Mouse (Mus musculus) gastrocnemius, adult 2 months (tissue): ENCODE data around the gene LTO1. TPM values are rescaled to one million over a fixed set of nuclear protein-coding genes. Genes with fewer than 3 reads are reported as not detected.
A peak's percentile ranks its signal among the peaks of the same experiment; 100 is the strongest.
"Not testable (repeated sequence)": the region's sequence is repeated elsewhere in the genome, so short reads cannot be mapped to it uniquely, and the experiment has no call there.

Experiments
- DNase-seq: peaks from one replicate; pipeline ENCODE4 v3.0.0; 2022
- H3K27ac ChIP-seq: fragments of 200-600 bp; 2 replicates; pipeline ENCODE4 v1.8.1; 2022; ENCODE audit warnings: mild to moderate bottlenecking
- H3K4me3 ChIP-seq: fragments of 200-600 bp; 2 replicates; pipeline ENCODE4 v1.8.1; 2022; ENCODE audit warnings: mild to moderate bottlenecking, moderate library complexity
- CTCF ChIP-seq: fragments of 200-600 bp; IDR thresholded peaks from 2 replicates; pipeline ENCODE4 v1.8.1; 2022; ENCODE audit warnings: antibody characterized with exemption, mild to moderate bottlenecking, moderate library complexity
- intact Hi-C: fragments of 180-260 bp; cut with DNase I; formaldehyde crosslinking; loops from one replicate; pipeline ENCODE4 v1.15.1; 2025
- long read RNA-seq, 2 experiments: library from polyadenylated mRNA; stranded (forward); transcript quantifications; one replicate each; pipeline ENCODE4 v2.0.0; 2021
- total RNA-seq, 2 experiments: library from RNA; stranded (reverse); gene quantifications; 2 replicates each; pipeline ENCODE4 v1.2.3; 2021

Gene LTO1
- 1 to 10 TPM; 8.1 to 9.9 TPM for total RNA-seq
- long read RNA-seq, experiment 1, transcript LTO1-201 (5 exons, 2,015 nt), result major isoform, 11 of 15 reads
- long read RNA-seq, experiment 1, partial matches to known transcripts, result 1 of 15 reads
- long read RNA-seq, experiment 1, other reads (novel, unspliced or antisense), result 2 of 15 reads
- long read RNA-seq, experiment 2, full-length matches to known transcripts, result 10 of 12 reads
- long read RNA-seq, experiment 2, partial matches to known transcripts, result 1 of 12 reads
- long read RNA-seq, experiment 2, other reads (novel, unspliced or antisense), result 1 of 12 reads

DNA sequence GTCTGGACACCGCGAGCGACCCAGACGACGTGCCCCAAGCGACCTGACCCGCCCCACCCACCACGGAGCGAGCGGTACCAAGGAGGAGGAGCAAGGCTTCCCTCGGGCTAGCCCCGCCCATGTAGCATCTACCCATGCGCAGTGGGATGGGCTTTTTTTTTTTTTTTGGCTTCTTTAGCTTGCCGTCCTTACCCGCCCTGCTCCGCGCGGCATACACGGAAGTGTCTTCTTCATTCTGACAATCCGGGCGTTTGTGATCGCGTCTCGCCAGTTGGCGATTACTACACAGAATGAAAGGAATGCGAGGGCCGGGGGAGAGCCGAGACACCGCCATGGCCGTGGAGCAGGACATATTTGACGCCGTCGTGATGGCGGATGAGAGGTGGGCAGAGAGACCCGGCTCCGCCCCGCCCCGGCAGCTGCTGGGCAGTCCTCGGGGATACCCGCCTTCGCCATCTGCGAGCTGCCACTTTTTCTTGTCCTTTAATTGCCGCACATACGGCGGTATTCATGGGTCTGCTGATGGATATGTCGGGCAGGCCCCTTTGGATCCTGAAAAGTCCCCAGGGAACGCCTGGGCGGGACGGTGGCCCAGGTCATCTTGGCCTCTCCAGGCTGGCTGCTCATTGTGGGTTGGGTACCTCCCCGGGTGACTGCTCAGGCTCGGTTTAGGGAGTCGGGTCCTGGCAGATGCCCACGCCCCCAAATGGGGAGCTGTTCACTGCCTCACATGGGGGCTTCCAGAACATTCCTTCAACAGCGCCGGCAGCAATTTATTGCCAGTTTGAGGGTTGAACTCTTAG, at the start of gene LTO1:
TSS of gene LTO1 (plus strand) at position 153 of the 803 bp plus-strand sequence.
- DNase-seq, result peak; percentile 92
- intact Hi-C loops, result no loop called here
- no peak for TF ChIP-seq CTCF
- H3K27ac ChIP-seq, result peak within 1 kb of the TSS; percentile 93
- H3K4me3 ChIP-seq, result peak within 1 kb of the TSS; percentile 93

DNA sequence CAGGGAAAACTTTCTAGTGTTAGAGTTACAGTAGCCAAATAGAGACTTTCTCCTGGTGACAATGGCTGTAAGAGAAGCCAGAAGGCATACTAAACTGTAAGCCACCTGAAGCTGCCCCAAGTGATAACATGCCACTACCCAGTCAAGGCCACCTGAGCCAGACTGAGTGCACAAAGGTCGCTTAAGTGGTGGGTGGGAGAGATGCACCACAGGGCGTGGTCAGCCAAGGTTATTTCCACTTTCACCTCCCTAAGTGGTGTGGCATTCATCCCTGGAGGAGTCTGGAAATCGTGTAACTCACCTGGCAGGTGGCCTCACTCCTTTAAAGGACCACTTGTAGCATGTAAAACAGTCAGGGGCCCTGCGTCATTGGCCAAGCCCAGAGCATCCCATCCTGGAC, 47.7 kb upstream of the LTO1 start:
- no peak overlapping the region for H3K4me3 ChIP-seq
- intact Hi-C loops, result no loop called here
- H3K27ac ChIP-seq, result no peak overlapping the region
- DNase-seq, result no peak
- TF ChIP-seq CTCF, result no peak

DNA sequence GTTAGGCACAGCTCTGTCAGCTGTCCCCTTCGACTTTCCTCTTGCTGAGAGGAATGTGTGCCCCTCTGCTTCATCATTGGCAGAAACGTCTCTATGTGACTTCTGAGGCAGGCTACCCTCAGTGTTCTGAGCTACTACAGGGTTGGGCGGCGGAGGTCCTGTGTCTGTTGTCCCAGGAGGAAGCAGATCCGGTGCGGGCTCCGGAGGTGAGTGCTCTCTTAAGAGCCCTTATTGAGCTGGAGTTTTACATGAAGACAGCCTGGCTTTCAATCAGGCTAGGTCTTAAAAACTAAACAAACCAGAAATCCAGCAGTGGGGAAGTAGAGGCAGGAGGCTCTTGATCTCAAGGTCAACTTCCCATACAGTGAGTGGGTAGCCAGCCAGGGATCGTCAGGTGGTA, 47.3 kb upstream of the LTO1 start:
- H3K27ac ChIP-seq, result no peak overlapping the region
- no peak for TF ChIP-seq CTCF
- DNase-seq, result no peak
- intact Hi-C loops, result no loop called here
- no peak overlapping the region for H3K4me3 ChIP-seq

DNA sequence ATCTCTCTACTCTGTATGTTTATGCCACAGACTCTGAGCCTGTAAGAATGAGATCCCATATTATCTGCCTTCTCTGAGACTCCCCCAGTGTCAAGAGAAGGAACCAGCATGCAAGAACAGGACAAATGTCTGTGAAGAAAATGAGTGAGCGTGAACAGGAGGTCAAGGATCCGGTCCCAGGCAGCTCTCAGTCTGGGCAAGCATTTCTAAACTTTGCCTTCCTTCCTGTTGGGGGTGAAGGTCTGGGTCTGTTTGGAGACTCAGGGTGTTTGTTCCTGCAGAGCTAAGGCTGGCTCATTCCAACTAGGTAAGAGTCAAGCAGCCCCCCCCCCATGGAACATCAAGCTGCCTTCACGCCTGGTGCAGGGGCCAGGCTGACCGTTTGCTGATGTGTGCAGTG, 42.5 kb upstream of the LTO1 start:
- intact Hi-C loops, result no loop called here
- Histone ChIP-seq H3K27ac (no peak overlapping the region), H3K4me3 (no peak overlapping the region)
- no peak for TF ChIP-seq CTCF
- DNase-seq, result no peak

DNA sequence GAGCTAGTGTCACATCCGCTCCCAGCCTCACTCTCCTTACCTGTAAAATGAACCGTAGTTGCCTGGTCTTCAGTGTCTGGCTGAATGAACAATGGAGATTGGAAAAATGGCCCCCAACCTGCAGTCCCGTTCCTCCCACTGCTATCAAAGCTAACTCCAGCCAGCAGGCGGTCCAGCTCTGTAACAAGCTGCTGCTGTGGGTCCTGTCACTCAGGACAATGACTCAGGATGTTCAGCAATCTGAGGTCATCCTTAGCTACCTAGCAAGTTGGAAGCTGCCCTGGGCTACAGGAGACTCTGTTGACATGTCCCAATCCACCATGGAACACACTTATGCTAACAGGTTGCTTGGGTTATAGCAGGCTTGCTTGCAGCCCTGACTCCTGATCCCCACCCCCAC, 41.7 kb upstream of the LTO1 start:
- TF ChIP-seq CTCF, result no peak
- intact Hi-C loops, result no loop called here
- no peak overlapping the region for H3K4me3 ChIP-seq

DNA sequence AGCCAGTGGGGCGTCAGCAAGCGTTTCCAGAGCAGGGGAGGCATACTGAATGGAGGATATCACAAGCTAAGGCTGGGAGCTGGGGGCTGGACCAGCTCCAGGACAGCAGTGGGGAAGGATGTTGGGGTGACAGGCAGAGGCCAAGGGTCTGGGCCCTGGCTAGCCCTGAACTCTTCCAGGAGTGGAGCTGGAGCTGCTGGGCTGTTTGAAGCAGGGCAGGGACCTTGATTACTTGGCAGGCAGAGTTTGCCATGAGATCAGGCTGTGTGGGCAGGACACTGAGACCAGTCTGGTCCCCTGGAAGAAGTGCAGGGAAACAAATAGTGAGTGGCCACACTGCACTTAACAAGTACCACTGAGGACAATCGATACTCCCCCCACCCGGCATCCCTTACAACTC, 40.7 kb upstream of the LTO1 start:
- intact Hi-C loops, result no loop called here
- no peak for DNase-seq
- no peak for TF ChIP-seq CTCF
- no peak overlapping the region for H3K27ac ChIP-seq
- H3K4me3 ChIP-seq, result no peak overlapping the region

More for the DNA sequence above, 41.7 kb upstream of the LTO1 start:
- no peak overlapping the region for H3K27ac ChIP-seq
- no peak for DNase-seq

DNA sequence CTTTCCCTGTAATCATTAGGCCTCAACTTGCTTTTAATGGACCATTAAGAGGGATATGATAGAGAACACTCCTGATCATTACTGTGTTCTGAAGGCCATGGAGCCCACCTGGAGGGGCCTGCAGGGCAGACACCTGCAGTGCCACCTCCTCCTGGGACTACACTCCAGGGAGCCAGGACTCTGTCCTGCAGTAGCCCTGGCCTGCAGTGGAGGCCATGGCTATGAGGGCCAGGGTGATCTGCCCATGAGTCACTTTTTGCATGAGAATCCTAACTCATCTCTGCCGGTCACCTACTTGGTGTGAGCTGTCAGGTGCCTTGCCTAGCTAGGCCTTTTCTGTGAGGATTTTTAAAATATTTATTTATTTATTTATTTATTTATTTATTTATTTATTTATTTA, 36.5 kb upstream of the LTO1 start:
- intact Hi-C loops, result no loop called here
- no peak for DNase-seq
- Histone ChIP-seq H3K27ac (no peak overlapping the region), H3K4me3 (no peak overlapping the region)
- TF ChIP-seq CTCF, result no peak

DNA sequence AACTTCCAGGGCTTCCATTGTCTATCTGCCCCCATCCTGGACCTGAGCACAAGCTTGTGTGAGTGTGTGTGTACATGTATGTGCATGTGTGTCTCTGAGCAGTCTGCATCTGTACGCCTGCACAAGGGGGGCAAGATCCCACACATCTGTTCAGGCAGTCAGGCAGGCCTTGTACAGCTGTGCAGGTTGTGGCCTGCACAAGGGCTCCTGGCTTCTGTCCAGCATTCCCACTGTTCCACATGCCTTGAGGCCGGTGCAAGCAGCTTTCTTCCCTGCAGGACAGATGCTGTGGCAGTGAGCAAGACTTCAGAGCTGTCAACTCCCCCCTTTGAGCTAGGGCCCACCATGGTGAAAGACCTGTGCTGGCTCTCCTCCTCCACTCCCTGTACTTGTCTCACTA, 31.8 kb upstream of the LTO1 start:
- no peak for TF ChIP-seq CTCF
- Histone ChIP-seq H3K4me3 (no peak overlapping the region), H3K27ac (no peak overlapping the region)
- DNase-seq, result no peak
- intact Hi-C loops, result no loop called here

DNA sequence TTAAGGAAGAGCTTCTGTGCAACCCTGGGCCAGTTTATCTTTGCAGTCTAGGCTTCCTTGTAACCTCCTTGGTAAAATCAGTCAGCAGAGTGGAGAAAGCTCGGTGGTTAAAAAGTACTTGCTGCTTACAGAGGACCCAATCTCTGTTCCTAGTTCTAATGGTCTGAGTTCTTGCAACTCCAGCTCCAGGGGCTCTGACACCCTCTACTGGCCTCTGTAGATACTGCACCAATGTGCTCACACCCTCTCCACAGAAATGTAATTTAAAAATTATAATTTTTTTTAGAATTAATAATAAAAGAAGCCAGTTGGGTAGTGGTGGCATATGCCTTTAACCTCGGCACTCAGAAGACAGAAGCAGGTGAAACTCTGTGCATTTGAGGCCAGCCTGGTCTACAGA, 27.2 kb upstream of the LTO1 start:
- TF ChIP-seq CTCF, result no peak

DNA sequence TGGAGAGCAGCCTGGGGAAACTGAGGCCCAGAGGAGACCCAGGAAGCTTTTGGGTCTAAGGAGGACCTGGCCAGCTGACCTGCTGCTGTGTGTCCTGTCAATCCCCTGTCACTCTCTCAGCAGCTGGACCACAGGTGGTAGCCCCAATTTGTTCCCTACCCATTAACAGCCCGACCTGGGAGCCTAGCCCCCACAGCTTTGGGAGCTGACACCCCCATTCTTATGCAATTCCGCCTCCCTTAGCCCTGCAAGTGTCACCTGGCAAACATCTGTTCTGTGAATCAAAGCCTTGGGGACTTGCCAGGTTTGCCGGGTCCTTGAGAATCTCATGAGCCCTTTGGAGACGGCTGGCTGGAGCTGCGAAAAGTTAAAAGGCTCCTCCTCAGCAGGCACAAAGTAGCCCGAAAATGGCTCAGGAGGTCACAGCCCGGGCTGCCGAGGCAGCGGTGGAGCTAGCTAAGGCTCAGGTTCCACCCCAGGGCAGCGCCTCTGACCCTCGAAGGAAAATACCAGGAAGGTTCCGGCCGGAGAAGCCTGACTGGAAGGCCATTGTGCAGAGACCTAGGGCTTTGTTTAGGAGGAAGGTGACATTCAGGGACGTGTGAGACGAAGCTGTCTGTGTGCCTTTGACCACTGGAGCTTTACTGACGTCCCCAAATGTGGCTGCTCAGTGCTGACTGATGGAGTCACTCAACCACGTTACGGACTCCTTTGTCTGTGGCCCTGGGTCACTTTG, 26.2 kb upstream of the LTO1 start:
- intact Hi-C loops, result no loop called here
- no peak for TF ChIP-seq CTCF
- Histone ChIP-seq H3K27ac (no peak overlapping the region), H3K4me3 (no peak overlapping the region)
- no peak for DNase-seq

More for the DNA sequence above, 27.2 kb upstream of the LTO1 start:
- intact Hi-C loops, result no loop called here
- Histone ChIP-seq H3K4me3 (no peak overlapping the region), H3K27ac (no peak overlapping the region)
- DNase-seq, result no peak

DNA sequence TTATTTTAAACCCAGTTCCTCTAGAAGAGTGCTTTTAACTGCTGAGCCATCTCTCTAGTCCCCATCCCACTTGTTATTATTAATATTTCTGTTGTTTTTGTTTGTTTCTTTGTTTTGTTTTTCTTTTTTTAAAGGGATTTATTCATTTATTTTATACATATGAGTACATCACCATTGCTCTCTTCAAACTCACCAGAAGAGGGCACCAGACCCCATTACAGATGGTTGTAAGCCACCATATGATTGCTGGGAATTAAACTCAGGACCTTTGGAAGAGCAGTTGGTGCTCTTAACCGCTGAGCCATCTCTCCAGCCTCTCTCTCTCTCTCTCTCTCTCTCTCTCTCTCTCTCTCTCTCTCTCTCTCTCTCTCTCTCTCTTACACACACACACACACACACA, 24.2 kb upstream of the LTO1 start:
- H3K27ac ChIP-seq, DNase-seq, intact Hi-C loops, H3K4me3 ChIP-seq: not testable (repeated sequence)

DNA sequence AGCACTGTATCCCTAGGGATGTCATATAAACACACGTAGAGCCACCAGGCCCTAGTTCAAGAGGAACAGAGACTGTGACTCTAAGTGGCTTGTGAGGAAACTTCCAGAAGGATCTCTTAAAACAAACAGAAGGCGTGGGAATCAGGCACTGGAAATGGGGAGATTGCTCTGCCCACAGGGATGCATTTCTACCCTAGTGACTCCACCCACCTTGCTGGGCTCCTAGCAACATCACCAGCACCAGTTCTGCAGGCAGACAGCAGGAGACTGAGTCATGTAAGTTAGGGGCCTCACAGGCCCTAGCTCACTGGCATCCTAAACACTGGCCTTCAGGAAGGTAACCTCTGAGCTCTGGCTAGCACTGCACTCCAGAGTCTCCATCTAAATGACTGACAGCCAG, 23.0 kb upstream of the LTO1 start:
- TF ChIP-seq CTCF, result no peak
- intact Hi-C loops, result no loop called here
- DNase-seq, result no peak
- no peak overlapping the region for H3K4me3 ChIP-seq
- no peak overlapping the region for H3K27ac ChIP-seq

DNA sequence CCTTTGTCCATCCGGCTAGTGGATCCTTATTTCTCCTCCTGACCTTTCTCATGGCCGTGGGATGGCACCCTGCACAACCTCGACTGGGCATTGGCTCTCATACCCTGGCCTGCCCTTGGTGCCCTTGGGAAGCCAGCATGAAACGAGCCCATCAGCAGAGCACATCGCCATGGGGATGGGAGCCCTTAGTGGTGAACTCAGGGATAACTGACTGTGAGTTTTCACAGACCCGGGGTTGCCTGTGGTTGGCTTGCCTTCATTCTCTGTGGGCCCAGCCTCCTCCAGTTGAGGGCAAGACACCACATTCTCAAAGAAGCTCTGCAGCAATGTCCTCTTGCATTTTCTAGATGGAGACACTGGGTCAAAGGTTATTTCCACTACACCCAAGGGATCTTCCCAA, 22.6 kb upstream of the LTO1 start:
- DNase-seq, result no peak
- no peak for TF ChIP-seq CTCF
- Histone ChIP-seq H3K4me3 (no peak overlapping the region), H3K27ac (no peak overlapping the region)
- intact Hi-C loops, result no loop called here
